Mouse (Mus musculus) midbrain, embryonic 16.5 days (tissue): ENCODE measurements around the gene Mecr. TPM values are rescaled to one million over a fixed set of nuclear protein-coding genes. Genes with fewer than 3 reads are reported as not detected.

ENCODE experiments used
- polyA plus RNA-seq: library from polyadenylated mRNA; unstranded; fragments of >200 nt; fragmentation: Nextera tagmentation; extraction: Ambion mirVana; gene quantifications from 2 replicates; pipeline ENCODE4 v1.2.1, GENCODE M21; 2015

Mecr gene
- polyA plus RNA-seq, 1 experiment from 2014 or later: 43.0 TPM

Other genes with a start within 250 kb of the Mecr start
- gene Ptpru, start 5.2 kb upstream of the Mecr start, polyA plus RNA-seq: 29.3 and 31.5 TPM in 2 replicates
- gene Srsf4, start 30.1 kb downstream of the Mecr start, polyA plus RNA-seq: 100 and 112 TPM in 2 replicates
- 0.18 TPM in 1 of 2 replicates, not detected in the other for gene Tmem200b, start 78.3 kb downstream of the Mecr start, polyA plus RNA-seq
- not detected in 2 replicates for gene Gm10300, start 231.2 kb downstream of the Mecr start, polyA plus RNA-seq
- gene Epb41, start 231.9 kb downstream of the Mecr start, polyA plus RNA-seq: 61.7 and 69.9 TPM in 2 replicates